Mouse (Mus musculus) frontal cortex, postnatal 36 days (tissue): ENCODE results near the gene Golga7b.

ENCODE experiments used
- DNase-seq, 2 experiments: peaks; one replicate each; pipeline ENCODE4 v3.0.0; 2022; ENCODE audit warnings: low spot score in 2 of 2

The Golga7b gene

GRCm38 (mm10) chr19:42293216-42293615 lies 45.8 kb downstream of the Golga7b start:
- DNase-seq = no peak

GRCm38 (mm10) chr19:42303210-42303813 lies 55.9 kb downstream of the Golga7b start:
- no peak for DNase-seq

- no peak for DNase-seq
Observed at GRCm38 (mm10) chr19:42304506-42304905, 57.1 kb downstream of the Golga7b start.

- no peak for DNase-seq
Observed at GRCm38 (mm10) chr19:42305746-42306145, 58.4 kb downstream of the Golga7b start.

- no peak for DNase-seq
Observed at GRCm38 (mm10) chr19:42306202-42306601, 58.8 kb downstream of the Golga7b start.

GRCm38 (mm10) chr19:42307019-42307418 lies 59.6 kb downstream of the Golga7b start:
- DNase-seq = no peak

GRCm38 (mm10) chr19:42308931-42309330 lies 61.6 kb downstream of the Golga7b start:
- no peak for DNase-seq

GRCm38 (mm10) chr19:42311332-42311731 lies 64.0 kb downstream of the Golga7b start:
- DNase-seq = no peak

- no peak for DNase-seq
Observed at GRCm38 (mm10) chr19:42312191-42312590, 64.8 kb downstream of the Golga7b start.

GRCm38 (mm10) chr19:42315070-42315679 lies 67.8 kb downstream of the Golga7b start:
- DNase-seq = no peak

- DNase-seq = peak; percentile 91
Observed at GRCm38 (mm10) chr19:42315914-42316313, 68.5 kb downstream of the Golga7b start.

GRCm38 (mm10) chr19:42316525-42316924 lies 69.2 kb downstream of the Golga7b start:
- DNase-seq = peak in 1 of 2 experiments; percentile 47

GRCm38 (mm10) chr19:42316998-42317397 lies 69.6 kb downstream of the Golga7b start:
- peak; percentile 41 to 47 for DNase-seq

GRCm38 (mm10) chr19:42317648-42318425 lies 70.5 kb downstream of the Golga7b start:
- peak; percentile 51 to 56 for DNase-seq
